Mouse (Mus musculus) liver, embryonic 12.5 days (tissue): ENCODE results near the gene Gm21789. TPM values are rescaled to one million over a fixed set of nuclear protein-coding genes. Genes with fewer than 3 reads are reported as not detected.
"Not testable (repeated sequence)": the region's sequence is repeated elsewhere in the genome, so short reads cannot be mapped to it uniquely, and the experiment has no call there.

Experiments
- ATAC-seq: fragments of 200-750 bp; cut with Nextera tagmentation; 2 replicates; pipeline ENCODE4 v1.8.0; 2017; ENCODE audit warnings: moderate number of reproducible peaks, mild to moderate bottlenecking, moderate library complexity
- H3K27ac ChIP-seq: fragments of 300-500 bp; sonication (generic); 2 replicates; pipeline ENCODE4 v1.5.1; 2016; ENCODE audit warnings: mild to moderate bottlenecking
- H3K27me3 ChIP-seq: fragments of 300-500 bp; sonication (generic); replicated peaks from 2 replicates; pipeline ENCODE4 v1.6.1; 2016; ENCODE audit warnings: mild to moderate bottlenecking, moderate library complexity
- H3K36me3 ChIP-seq: fragments of 300-500 bp; sonication (generic); 2 replicates; pipeline ENCODE4 v1.6.1; 2016; ENCODE audit warnings: mild to moderate bottlenecking, moderate library complexity
- H3K4me1 ChIP-seq: fragments of 300-500 bp; sonication (generic); 2 replicates; pipeline ENCODE4 v1.6.1; 2016
- H3K4me2 ChIP-seq: fragments of 300-500 bp; sonication (generic); 2 replicates; pipeline ENCODE4 v1.6.1; 2016; ENCODE audit warnings: mild to moderate bottlenecking, moderate library complexity
- H3K4me3 ChIP-seq: fragments of 300-500 bp; sonication (generic); 2 replicates; pipeline ENCODE4 v1.5.1; 2016; ENCODE audit warnings: mild to moderate bottlenecking, moderate library complexity
- H3K9ac ChIP-seq: fragments of 300-500 bp; sonication (generic); 2 replicates; pipeline ENCODE4 v1.6.1; 2016; ENCODE audit warnings: mild to moderate bottlenecking, moderate library complexity
- H3K9me3 ChIP-seq: fragments of 300-500 bp; sonication (generic); replicated peaks from 2 replicates; pipeline ENCODE4 v1.6.1; 2016; ENCODE audit warnings: mild to moderate bottlenecking, moderate library complexity
- WGBS: fragments of 180-500 bp; shearing (Covaris S2); methylation state at CpG from one replicate; pipeline ENCODE4 v1.1.7; 2016; ENCODE audit not compliant: insufficient replicate concordance; 5-methylcytosine and 5-hydroxymethylcytosine counted together
- polyA plus RNA-seq: library from polyadenylated mRNA; unstranded; fragments of >200 nt; fragmentation: Nextera tagmentation; extraction: Ambion mirVana; gene quantifications from 2 replicates; pipeline ENCODE4 v1.2.1, GENCODE M21; 2016

Gm21789 gene
- polyA plus RNA-seq = not detected in 2 replicates

GRCm38 (mm10) chrX:32941468-32941867 lies at the start of gene Gm21789:
Gene Gm21789 (plus strand): TSS chrX:32941768.
- H3K4me3 ChIP-seq = not testable (repeated sequence)

GRCm38 (mm10) chrX:32894325-32894724 lies 47.2 kb upstream of the Gm21789 start, which contains the start of gene Btbd35f30:
Gene Btbd35f30 (plus strand): TSS chrX:32894625.
- not testable (repeated sequence) for H3K36me3 ChIP-seq, H3K4me1 ChIP-seq, H3K27ac ChIP-seq, ATAC-seq, H3K4me2 ChIP-seq, H3K9me3 ChIP-seq, H3K27me3 ChIP-seq, H3K9ac ChIP-seq, H3K4me3 ChIP-seq
- WGBS = no CpG with 5 or more reads among the region's 4 CpGs

More at GRCm38 (mm10) chrX:32941468-32941867, at the start of gene Gm21789:
- H3K4me2 ChIP-seq, H3K9ac ChIP-seq, H3K4me1 ChIP-seq, ATAC-seq, H3K36me3 ChIP-seq, H3K27me3 ChIP-seq, H3K9me3 ChIP-seq, H3K27ac ChIP-seq: not testable (repeated sequence)
- no CpG with 5 or more reads among the region's 1 CpGs for WGBS

GRCm38 (mm10) chrX:32973597-32973996 lies 32.0 kb downstream of the Gm21789 start, which contains the start of gene Btbd35f5:
Gene Btbd35f5 (plus strand): TSS chrX:32973897.
- ATAC-seq, H3K9ac ChIP-seq, H3K27me3 ChIP-seq, H3K4me2 ChIP-seq, H3K9me3 ChIP-seq, H3K36me3 ChIP-seq, H3K27ac ChIP-seq, H3K4me1 ChIP-seq, H3K4me3 ChIP-seq: not testable (repeated sequence)
- no CpG with 5 or more reads among the region's 3 CpGs for WGBS

Other genes with a start within 250 kb of the Gm21789 start
- not detected in 2 replicates for gene Btbd35f21, start 215.7 kb upstream of the Gm21789 start, polyA plus RNA-seq
- gene Btbd35f30, start 47.1 kb upstream of the Gm21789 start, polyA plus RNA-seq = not detected in 2 replicates
- gene Btbd35f5, start 32.1 kb downstream of the Gm21789 start, polyA plus RNA-seq = not detected in 2 replicates